Mouse (Mus musculus): ENCODE measurements around the gene Tpst1.
A peak's percentile ranks its signal among the peaks of the same experiment; 100 is the strongest.

Gene Tpst1

GRCm38 (mm10) chr5:130089626-130090393, 16.7 kb downstream of the Tpst1 start:
- DNase-seq (ENCODE audit: low read depth, low spot score), result no peak

DNA sequence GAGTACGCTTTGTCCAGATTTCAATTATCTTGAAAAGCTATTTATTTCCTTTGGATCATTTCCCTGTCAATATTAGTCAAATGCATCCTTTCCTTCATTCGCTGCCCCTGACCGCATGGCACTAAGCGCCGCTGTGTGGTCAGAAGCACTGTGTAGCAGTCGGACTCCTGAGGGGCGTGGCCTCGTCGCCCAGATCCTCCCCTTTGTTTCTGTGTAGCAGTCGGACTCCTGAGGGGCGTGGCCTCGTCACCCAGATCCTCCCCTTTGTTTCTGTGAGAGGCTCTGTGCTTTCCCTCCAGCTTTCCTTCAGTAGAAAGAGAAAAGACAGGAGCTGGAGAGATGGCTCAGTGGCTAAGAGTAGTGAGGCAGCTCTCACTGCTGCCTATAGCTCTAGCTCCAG, 23.6 kb downstream of the Tpst1 start:
- no peak for DNase-seq (ENCODE audit: low read depth, low spot score)

- DNase-seq (ENCODE audit: low read depth, low spot score), result no peak
These were observed 24.7 kb downstream of the Tpst1 start for GRCm38 (mm10) chr5:130097837-130098236.

- DNase-seq (ENCODE audit: low read depth, low spot score), result no peak
These were observed 28.6 kb downstream of the Tpst1 start for GRCm38 (mm10) chr5:130101724-130102123.

GRCm38 (mm10) chr5:130109348-130109747, 36.2 kb downstream of the Tpst1 start:
- DNase-seq (ENCODE audit: low read depth, low spot score), result no peak

DNA sequence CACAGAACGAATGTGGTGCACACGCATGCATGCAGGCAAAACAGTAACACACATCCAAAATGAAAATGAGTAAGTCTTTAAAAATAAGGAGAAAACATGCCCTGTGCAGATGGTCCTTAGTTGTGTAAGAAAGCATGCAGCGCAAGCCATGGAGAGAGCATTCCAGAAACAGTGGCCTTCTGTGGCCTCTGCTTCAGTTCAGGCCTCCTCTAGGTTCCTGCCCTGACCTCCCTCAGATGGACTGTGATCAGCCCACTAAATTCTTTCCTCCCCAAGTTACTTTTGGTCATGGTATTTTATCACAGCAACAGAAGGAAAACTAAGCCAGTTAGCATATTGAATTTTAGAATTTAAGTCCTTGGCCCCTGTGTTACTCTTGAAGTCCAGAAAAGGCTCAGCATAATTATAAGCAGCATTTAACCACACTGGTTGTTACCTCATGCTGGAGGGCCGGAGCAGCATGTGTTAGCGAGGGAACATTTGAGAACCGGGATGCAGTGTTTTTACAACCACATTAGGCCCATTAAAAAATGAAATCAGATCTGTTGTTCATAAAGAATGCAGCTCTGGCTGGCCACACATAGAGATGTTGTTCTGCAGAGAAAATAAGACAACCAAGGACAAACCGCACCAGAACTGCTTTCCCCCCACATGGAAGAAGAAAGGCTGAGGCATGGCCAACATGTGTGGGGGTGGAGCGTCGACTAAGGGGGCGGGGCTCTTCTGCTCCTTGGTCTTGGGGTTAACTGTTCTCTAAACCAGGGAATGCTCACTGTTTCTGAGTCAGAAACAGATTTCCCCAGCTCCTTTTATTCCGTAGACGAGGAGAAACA, 37.7 kb downstream of the Tpst1 start:
- no peak for DNase-seq (ENCODE audit: low read depth, low spot score)

DNA sequence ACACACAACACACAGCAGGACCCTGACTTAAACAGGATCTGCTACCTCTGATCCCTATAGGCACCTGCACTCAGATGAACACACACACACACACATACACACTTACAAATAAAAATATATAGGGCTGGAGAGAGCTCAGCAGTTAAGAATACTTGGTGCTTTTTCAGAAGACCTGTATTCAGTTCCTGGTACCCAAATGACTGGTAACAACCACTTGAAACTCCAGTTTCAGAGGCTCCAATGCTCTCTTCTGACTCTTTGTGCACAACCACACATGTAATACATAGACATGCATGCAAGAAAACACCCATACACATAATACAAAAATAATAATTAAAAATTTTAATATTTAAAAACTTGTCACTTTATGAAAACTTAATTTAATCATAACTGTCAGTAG, 39.5 kb downstream of the Tpst1 start:
- no peak for DNase-seq (ENCODE audit: low read depth, low spot score)

DNA sequence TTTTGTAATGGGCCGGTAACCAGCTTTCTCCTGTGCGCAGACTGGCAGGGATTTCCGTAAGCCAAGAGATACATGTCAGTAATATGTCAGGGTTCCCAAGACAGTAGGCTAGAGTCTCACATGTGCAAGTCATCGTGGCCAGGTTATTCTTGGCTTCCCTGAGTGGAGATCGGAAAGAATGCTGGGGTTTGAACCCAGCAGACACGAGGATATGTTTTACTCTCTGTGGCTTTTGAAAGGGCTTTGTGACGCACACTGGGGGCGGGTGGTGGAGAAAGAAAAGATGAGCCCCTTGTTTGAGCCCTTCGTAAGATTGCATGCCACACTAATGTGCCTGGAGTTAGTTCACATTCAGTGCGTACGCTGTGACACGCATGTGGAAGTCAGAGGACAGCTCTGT, 43.0 kb downstream of the Tpst1 start:
- no peak for DNase-seq (ENCODE audit: low read depth, low spot score)

GRCm38 (mm10) chr5:130116857-130117256, 43.7 kb downstream of the Tpst1 start:
- no peak for DNase-seq (ENCODE audit: low read depth, low spot score)

DNA sequence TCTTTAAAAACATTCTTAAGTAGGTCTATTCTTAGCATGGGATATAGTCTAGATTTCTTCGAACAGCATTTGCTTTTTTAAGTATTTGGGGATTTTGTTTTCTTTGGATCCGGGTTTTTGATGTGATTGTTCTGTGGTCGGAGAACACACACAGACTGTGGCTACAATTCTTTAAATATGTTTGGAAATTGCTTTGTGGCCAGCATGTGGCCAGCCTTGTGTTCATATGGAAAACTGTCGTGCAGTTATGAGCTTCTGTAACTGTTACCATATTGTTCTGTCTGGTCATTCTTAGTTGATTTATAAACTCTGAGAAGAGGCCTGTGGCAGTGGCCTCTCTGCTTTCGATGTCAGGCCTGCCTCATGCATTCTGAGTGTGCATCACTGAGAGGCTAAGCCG, 44.8 kb downstream of the Tpst1 start:
- no peak for DNase-seq (ENCODE audit: low read depth, low spot score)

DNA sequence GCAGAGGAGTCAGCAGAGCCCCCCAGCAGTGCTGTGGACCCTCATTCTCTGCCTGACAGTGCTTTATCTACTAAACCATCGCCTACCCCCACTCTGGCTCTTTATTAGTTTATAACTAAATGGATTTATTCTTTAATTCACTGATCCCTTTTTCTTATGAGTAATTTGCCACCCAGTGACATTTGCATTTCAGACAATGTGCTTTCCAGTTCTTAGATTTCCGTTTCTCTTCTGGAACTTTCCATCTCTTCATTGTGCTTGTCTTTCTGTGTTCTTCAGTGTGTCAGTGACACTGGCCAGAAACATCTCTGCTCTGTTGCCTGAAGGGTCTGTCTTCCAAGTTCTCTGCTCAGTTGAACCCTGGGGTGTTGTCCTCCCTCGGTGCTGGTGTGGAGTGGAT, 46.1 kb downstream of the Tpst1 start:
- DNase-seq (ENCODE audit: low read depth, low spot score), result no peak

DNA sequence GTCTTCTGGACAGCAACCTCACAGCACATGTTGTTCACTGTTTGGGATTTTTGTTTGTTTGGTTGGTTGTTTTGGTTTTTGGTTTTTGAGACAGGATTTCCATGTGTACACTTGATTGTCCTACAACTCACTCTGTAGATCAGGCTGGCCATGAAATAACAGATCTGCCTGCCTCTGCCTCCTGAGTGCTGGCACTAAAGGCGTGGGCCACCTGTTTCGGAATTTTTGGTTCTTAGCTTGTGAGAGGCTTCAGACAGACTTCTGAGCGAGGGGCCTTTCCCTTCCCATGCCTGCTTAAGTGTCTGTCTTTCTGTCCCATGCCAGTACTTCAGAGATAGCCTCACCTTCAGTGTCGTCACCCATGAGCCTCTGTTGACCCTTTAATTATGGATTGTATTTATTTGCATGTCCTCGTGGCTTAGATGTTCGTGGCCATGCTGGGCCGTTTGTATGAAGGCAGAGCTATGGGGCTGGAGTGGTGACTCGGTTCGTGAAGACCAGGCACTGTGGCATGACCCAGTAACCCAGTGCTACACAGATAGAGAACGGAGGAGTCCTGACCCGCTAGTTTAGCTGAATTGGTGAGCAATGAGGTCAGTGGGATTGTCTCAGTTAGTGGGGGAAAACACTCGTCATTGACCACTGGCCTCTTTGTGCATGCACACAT, 47.1 kb downstream of the Tpst1 start:
- no peak for DNase-seq (ENCODE audit: low read depth, low spot score)

- DNase-seq (ENCODE audit: low read depth, low spot score), result no peak
These were observed 47.8 kb downstream of the Tpst1 start for GRCm38 (mm10) chr5:130120904-130121303.

GRCm38 (mm10) chr5:130122355-130122754, 49.2 kb downstream of the Tpst1 start:
- no peak for DNase-seq (ENCODE audit: low read depth, low spot score)

GRCm38 (mm10) chr5:130124271-130124670, 51.1 kb downstream of the Tpst1 start:
- no peak for DNase-seq (ENCODE audit: low read depth, low spot score)

GRCm38 (mm10) chr5:130128686-130129523, 55.8 kb downstream of the Tpst1 start:
- DNase-seq (ENCODE audit: low read depth, low spot score), result no peak

DNA sequence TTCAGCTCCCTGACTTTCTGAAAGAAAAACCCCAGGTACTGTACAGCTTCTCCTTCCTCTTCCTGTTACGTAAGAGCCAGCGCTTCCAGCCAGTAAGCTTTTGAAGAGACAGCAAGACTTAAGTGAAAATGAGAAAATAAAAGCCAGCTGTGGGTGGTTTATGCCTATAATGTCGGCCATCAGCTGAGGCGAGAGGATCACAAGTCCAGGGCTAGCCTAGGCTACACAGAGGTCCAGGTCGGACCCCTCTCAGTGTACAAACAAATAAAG, 56.3 kb downstream of the Tpst1 start:
- no peak for DNase-seq (ENCODE audit: low read depth, low spot score)

DNA sequence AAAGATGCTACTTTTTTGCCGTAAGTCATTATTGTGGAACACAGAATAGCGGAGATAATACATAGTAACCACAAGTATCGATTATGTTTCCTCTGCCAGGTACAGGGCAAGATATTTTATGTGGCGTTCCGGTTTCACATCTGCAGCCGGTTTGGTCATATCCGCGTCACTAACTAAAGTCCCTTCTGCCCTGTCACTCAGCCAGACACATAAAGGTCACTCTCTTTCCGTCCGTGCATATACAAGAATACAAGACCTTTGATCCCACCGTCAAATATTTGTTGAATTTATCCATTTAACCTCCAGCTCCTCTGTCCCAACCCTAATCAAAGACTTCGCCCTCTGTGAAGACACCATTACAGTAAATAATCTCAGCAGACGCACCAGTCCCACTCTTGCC, 63.5 kb downstream of the Tpst1 start:
- no peak for DNase-seq (ENCODE audit: low read depth, low spot score)

DNA sequence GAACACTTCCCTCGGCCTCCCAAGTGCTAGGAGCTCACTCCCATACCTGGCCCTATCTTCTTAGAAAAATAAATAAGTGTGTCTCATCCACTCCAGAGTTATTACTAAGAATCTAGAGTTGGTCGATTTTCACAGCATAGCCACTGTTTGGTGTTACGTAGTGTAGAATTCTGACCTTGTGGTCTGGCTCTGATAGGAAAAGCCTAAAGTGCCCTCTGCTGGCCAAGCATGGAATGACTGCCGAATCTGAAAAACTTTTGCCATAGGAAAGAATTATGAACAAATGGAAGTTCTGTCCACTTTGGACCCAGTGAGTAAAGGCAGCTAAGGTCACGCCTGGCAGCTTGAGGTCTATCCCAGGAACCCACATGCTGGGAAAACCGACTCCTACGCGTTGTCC, 66.3 kb downstream of the Tpst1 start:
- peak; percentile 54 for DNase-seq (ENCODE audit: low read depth, low spot score)

DNA sequence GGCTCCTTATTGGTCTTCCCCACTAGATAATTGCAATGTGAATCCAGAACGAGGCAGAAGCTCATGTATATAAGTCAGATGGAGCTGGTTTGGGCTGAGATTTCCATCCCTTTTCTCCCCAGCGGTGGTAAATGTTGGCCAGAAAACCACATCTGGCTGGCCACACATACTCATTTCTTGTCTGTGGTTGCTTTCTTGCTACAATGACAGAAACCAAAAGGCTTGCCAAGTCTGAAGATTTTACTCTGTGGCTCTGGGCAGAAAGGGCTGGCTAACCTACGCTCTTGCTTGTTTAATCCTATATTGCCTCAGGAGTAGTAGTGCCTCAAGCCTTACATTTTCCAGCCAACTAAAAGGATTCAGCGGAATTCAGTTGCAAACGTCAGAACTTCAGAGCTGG, 68.0 kb downstream of the Tpst1 start:
- DNase-seq (ENCODE audit: low read depth, low spot score), result no peak

- DNase-seq (ENCODE audit: low read depth, low spot score), result no peak
These were observed 68.9 kb downstream of the Tpst1 start for GRCm38 (mm10) chr5:130142041-130142440.

DNA sequence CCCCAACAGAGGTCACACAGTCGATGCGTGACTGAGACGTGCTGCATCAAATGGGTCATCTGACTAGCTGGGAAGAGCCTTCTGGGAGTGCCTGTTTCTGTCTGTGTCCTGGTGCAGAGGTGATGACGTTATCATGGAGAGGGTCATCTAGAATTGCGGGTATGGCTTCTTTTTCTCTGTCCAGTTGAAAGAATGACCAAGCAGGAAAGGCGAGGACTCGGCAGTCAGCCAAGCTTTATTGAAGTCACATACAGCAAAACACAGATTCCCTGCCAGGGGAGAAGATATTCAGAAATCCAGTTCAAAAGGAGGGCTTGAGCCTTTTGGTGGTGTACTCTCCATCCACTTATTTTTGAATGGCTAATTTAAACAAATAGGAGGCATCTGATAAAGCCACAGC, 70.0 kb downstream of the Tpst1 start:
- DNase-seq (ENCODE audit: low read depth, low spot score), result no peak
